Mouse (Mus musculus): ENCODE measurements around the gene Catsperb. TPM values are rescaled to one million over a fixed set of nuclear protein-coding genes. Genes with fewer than 3 reads are reported as not detected.
"Not testable (repeated sequence)": the region's sequence is repeated elsewhere in the genome, so short reads cannot be mapped to it uniquely, and the experiment has no call there.

The Catsperb gene
- polyA plus RNA-seq (2012; rRNA removed), result not detected in 2 replicates

DNA sequence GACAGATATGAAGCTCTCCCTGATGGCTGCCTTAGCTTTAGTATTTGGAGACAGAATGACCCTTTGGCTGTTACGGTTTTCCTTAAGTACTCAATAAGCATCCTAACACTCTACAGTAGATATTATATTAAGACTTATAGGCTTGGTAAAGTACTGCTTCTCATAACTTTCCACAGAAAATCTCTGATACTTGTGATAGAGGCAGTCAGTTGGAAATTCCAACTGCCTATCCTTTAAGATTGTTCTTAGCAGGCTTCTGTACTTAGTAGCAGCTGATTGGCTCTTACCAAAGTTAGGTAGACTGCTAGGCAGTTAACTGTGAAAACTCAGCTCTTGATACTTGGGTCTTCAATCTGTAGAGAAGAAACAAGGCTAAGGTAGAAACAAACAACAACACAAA, at the start of gene Catsperb:
Gene Catsperb (plus strand): TSS at position 301 of the 400 bp plus-strand sequence.
- not testable (repeated sequence) for DNase-seq (ENCODE audit: extremely low spot score in 1 of 2, low spot score in 1 of 2)

DNA sequence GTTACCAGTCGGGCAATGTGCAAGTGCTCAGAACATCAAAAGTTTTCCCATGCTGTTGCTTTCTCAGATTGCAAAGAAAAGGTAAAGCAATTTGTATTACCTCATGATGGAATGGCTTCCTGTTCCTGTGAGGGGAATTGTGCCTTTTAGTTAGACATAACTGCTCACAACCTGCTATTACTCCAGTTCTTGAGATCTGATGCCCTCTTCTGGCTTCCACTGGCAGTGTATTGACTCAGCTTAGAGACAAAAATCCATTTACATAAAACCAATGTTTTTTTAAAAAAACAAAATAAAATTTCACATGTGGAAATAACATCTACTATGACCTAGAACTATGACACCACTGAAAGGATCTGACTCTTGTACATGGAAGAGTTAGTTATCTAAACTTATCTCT, 43.0 kb upstream of the Catsperb start:
- peak in 1 of 2 experiments; percentile 23 for DNase-seq (ENCODE audit: extremely low spot score in 1 of 2, low spot score in 1 of 2)

DNA sequence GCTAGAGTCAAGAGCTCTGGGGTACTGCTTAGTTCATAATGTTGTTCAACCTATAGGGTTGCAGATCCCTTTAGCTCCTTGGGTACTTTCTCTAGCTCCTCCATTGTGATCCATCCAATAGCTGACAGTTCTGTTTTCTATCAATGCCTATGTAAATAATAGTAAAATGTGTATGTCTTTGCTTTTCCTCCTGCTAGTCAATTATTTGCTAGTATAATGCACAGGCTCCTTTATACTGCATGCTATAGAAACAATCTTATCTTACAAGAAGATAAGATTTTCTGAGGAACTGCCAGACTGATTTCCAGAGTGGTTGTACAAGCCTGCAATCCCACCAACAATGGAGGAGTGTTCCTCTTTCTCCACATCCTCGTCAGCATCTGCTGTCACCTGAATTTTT, 23.0 kb upstream of the Catsperb start:
- not testable (repeated sequence) for DNase-seq (ENCODE audit: extremely low spot score in 1 of 2, low spot score in 1 of 2)

DNA sequence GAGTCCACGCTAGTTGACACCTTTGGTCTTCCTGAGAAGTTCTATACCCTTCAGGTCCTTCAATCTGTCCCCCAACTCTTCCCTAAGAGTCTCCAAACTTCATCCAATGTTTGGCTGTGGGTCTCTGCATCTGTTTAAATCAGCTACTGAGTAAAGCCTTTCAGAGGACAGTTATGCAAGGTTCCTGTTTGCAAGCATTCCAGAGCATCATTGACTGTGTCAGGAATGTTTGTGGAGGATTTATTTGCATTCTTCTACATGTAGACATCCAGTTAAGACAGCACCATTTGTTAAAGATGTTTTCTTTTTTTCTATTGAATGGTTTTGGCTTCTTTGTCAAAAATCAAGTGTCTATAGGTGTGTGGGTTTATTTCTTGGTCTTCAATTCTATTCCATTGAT, 21.7 kb downstream of the Catsperb start:
- no peak for DNase-seq (ENCODE audit: extremely low spot score in 1 of 2, low spot score in 1 of 2)

DNA sequence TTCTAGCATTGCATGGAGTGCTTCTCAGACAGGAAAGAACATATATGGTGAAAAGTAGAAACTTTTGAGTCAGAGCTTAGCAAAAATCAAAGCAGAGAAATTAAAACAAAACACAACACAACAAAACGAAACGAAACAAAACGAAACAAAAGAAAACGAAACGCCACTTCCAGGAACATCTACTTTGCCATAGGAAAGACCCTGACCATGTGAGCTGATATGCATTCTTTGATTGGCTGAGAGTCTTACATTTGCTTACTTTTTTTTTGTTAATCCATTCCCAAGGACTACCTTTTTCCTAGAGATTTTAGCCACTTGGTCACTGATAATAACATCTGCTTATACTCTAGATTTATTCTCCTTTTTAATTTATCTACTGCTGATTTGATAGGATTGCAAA, 57.6 kb downstream of the Catsperb start:
- no peak for DNase-seq (ENCODE audit: extremely low spot score in 1 of 2, low spot score in 1 of 2)

DNA sequence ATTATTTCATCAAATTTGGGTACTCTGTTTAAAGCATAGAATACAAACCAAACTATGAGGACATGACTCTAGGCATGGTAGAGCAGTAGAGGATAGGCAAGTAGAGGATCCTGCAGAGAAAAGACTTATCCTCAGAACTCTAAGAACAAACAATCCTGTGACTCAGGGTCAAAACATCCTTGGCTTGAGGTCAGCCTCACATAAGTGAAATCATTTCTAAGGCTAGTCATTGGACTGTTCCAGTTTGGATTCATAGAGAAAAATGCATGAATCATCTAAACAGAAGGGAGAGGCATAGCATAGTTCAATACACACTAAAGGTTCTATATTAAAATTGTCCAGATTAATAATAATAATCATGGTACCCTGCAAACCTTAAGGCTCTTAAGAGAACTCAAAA, 79.1 kb downstream of the Catsperb start:
- DNase-seq (ENCODE audit: extremely low spot score in 1 of 2, low spot score in 1 of 2), result no peak

DNA sequence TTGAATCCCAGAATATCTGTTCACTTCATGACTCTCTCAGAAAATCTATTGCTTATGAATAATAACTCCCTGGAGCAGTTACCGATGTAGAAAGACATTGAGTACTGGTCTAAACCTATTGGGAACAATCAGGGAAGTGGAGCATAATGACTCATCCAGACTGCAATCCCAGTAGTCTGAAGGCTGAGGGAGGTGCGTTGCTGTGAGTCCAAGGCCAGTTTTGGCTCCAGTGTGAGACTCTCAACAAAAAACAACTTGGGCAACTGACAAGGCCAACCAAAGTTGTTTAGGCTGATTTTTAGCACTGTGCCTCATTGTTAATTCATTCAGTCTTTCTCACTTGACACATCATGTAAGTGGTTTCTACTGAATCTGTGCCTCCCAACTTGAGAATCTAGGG, 106.9 kb downstream of the Catsperb start:
- DNase-seq (ENCODE audit: extremely low spot score in 1 of 2, low spot score in 1 of 2), result not testable (repeated sequence)

DNA sequence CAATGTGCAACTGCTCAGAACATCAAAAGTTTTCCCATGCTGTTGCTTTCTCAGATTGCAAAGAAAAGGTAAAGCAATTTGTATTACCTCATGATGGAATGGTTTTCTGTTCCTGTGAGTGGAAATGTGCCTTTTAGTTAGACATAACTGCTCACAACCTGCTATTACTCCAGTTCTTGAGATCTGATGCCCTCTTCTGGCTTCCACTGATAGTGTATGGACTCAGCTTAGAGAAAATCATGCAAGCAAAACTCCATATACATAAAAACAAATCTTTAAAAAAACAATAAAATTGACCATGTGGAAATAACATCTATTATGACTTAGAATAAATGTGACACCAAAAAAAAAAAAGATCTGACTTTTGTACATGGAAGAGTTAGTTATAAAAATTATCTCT, 202.2 kb downstream of the Catsperb start:
- DNase-seq (ENCODE audit: extremely low spot score in 1 of 2, low spot score in 1 of 2), result peak in 1 of 2 experiments; percentile 16

DNA sequence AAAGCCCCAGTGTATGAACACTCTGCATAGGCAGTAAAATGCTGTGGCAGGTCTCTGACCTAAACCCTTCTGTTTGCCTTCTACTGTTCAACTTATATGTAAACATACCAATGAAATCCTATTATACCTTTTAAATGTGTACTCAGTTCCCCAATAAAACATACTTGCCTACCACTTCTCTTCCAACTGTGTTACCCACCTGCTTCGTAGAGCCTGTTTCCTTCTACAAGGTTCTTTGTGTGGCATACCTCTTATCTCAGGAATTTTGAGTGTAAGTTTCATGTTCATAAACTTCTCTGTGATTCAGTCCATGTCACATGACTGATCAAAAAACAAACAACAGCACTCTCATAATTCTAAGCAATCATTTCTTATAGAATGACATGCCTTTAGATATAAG, 228.7 kb downstream of the Catsperb start:
- DNase-seq (ENCODE audit: extremely low spot score in 1 of 2, low spot score in 1 of 2), result no peak

DNA sequence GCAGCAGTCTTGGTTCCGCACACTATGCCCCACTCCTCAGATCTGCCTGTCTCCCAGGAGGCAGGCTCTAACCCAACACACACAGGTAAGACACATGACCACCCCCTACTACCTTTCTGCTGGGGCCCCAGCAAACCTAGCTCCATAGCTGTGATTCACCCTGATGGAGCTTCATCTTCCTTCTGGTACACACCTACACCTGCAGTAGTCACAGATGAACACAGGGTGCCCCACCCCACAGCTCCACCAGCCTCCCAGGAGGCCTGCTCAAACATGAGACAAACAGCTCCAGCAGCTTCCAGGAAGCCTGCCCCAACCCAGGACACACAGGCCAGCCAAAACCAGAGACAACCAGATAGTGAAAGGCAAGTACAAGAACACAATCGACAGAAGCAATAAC, 263.0 kb downstream of the Catsperb start:
- no peak for DNase-seq (ENCODE audit: extremely low spot score in 1 of 2, low spot score in 1 of 2)
